Mouse (Mus musculus) lung, postnatal 4 days (tissue): ENCODE measurements around the gene Retnlb.
"Not testable (repeated sequence)": the region's sequence is repeated elsewhere in the genome, so short reads cannot be mapped to it uniquely, and the experiment has no call there.

ENCODE experiments used
- DNase-seq, 2 experiments: peaks; one replicate each; pipeline ENCODE4 v3.0.0; 2021

Gene Retnlb

DNA sequence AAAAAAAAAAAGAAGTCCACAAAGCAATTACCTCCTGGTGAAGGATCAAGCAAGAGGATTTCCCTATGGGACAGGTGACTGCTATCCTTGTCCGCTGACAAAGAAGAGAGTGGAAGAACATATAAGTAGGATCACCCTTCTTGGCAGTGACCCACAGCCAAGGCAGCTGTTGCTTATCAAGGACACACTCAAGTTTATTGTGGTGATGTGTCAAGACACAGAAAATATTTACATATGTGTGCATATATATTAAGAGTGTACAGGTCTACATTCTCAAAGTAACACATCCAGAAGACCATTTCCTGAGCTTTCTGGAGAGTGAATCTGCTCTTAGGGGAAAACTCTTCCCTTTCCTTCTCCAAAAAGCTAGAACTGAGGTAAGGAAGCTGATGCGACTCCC, at the start of gene Retnlb:
Retnlb (plus strand) TSS at position 162 of the 400 bp plus-strand sequence.
- no peak for DNase-seq

- DNase-seq: no peak
Observed at GRCm38 (mm10) chr16:48769183-48769582, 47.5 kb upstream of the Retnlb start.

- no peak for DNase-seq
Observed at GRCm38 (mm10) chr16:48771971-48772445, 44.6 kb upstream of the Retnlb start, which contains the start of gene Trat1. Trat1 (minus strand) TSS chr16:48772021.

DNA sequence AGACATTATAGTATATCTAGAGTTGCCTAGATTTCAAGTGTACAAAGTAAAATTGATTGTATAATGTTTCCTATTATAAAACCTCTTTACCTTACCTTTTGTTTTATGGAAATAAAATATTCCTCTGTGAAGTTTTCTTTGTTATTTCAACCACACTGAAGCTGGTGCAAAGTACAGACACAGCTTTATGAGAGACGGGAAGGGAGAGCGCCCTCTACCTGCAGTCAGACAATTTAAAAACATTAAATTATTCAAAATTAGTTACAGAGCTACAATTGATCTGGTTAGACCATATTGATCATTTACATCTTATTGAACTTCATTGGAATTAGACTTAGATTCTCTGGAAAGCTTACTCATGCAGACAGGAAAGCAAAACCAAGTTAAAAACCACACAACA, 39.4 kb upstream of the Retnlb start:
- no peak for DNase-seq

- DNase-seq: no peak
Observed at GRCm38 (mm10) chr16:48786258-48786657, 30.4 kb upstream of the Retnlb start.

DNA sequence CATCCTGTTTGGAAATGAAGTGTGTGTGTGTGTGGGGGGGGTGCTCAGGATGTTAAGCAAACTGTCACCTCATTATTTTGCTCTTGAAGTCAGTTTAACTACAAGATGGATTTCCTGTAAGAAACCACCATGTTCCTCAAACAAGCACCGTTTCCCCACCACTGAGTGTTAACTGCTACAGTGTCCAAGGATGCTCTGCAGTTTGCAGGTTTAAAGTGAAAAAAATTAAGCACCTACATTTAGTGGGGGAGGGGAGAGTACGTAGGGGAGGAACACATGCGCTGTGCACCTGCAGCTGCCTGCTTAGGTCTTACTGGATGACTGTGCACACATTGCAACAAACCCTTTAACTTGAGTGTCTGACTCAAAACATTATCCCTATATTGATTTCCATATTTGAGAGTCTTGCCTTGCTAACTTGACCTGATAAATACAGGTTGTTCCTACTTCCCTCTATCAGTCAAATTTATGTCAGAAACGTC, 27.9 kb upstream of the Retnlb start:
- DNase-seq: peak; percentile 17 to 28

- DNase-seq: no peak
Observed at GRCm38 (mm10) chr16:48798285-48798684, 18.4 kb upstream of the Retnlb start.

DNA sequence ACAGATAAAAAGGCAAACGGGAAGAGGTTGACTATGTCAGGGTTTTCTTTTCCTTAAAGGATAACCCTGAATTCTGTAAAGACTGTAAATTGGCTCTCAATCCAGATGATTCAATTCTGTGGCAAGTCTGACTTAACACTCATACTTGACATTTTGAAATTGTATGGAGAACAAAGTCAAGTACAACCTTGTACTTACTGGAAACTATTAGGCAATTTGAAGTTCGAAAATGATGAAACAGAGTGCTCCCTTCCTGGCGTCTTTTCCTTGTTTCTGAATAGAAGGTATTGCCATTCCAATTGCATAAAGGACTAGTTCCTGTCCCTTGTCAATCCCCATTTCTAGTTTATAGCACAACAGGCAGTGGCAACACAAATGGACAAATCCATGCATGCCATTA, 17.2 kb upstream of the Retnlb start:
- DNase-seq: no peak

DNA sequence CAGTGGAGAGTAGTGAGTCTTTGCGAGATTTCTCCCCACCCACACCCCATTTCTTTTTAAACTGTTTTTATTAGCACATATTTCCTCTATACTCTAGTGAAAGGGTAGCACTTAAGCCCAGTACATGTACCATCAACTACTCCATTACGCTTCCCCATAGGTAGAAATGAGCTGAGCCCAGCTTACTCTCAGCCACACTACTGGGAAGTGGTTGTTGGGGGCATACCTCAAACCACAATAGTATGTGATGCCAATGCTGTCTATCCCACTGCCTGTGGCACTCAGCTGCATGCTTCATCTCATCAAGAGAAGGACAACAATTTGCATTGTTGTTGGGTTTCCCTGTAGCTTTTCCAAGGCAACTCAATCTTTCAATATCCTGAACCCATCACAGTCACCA, 15.8 kb upstream of the Retnlb start:
- no peak for DNase-seq

DNA sequence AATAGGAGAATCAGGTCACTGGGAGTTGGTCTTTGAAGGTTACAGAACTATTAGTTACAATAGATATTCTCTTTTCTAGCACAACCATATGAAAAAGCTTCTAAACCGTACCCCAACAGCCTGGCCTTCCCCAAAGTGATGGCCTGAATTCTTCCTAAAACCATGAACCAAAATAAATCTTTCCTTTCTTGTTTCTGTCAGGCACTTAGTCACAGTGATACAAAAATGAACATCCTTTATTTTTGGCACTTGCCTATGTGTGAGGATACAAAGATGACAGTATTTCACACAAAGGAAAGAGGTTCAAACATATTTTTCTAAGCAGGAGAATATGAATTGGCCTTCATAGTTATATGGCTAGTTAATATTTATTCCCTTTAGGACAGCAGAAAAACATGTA, 11.2 kb upstream of the Retnlb start:
- DNase-seq: no peak

GRCm38 (mm10) chr16:48806521-48806920, 10.1 kb upstream of the Retnlb start:
- DNase-seq: no peak

GRCm38 (mm10) chr16:48809374-48809773, 7.3 kb upstream of the Retnlb start:
- no peak for DNase-seq

- no peak for DNase-seq
Observed at GRCm38 (mm10) chr16:48811881-48812436, 4.7 kb upstream of the Retnlb start.

DNA sequence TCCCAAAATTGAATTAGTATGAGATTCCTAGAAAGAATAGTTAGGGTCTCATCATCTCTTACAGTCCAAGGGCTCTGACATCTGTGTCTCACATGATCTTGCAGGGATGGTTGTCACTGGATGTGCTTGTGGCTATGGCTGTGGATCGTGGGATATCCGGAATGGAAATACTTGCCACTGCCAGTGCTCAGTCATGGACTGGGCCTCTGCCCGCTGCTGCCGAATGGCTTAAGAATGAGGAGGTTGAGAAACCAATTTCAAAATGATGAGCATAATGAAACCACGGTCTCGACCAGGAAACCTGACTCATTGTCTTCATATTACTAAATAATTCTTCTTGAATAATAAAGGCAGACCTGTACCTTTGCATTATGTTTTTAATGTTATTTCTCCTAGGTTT, 1.9 kb downstream of the Retnlb start:
- no peak for DNase-seq

DNA sequence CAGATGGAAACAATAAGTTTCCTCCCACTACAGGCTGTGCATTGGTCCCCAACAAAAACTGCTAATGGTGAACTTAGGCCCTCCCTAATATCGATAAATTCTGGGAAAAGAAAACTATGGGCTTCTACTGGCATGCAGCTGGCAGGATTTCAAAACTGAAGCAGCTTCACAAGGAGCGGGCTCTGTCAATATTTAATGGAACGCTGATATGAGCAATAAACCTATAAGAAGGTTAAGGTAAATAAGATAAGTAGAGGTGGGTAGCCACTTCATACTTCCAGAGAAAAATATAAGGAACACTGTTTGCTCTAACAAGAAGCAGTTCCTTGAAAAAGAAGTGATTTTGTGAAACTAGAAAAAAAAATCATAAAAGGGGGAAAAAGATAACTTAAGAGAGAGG, 9.8 kb downstream of the Retnlb start:
- DNase-seq: peak in 1 of 2 experiments; percentile 19

DNA sequence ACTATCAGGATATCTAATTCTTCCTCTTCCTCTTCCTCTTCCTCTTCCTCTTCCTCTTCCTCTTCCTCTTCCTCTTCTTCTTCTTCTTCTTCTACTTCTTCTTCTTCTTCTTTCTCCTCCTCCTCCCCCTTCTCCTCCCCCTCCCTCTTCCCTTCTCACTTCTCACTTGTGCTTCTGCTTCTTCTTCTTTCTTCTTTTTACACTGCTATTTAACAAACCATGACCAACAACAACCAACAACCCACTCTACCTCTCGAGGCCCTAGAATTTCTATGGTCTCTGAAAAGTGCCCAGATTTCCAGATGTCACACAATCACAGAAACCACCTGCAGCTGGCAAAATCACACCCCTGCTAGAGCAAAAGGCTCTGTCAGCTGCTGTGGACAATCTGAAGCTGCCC, 11.0 kb downstream of the Retnlb start:
- DNase-seq: no peak

DNA sequence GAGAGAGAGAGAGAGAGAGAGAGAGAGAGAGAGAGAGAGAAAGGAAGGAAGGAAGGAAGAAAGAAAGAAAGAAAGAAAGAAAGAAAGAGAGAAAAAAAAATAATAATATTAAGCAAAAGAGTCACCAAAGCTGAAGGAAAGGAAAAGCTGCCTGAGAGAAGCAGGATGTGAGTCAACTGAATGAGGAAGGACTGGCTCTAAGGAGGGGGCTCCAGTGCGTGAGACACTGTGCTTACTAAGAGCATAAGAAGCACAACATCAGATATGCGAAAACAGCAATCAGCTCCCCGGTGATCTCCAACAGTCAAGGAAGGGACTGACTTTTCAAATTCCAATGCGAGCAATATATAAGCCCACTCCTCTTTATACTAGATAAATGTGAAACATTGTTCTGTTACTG, 12.4 kb downstream of the Retnlb start:
- DNase-seq: no peak

GRCm38 (mm10) chr16:48832055-48832454, 15.4 kb downstream of the Retnlb start:
- no peak for DNase-seq

- DNase-seq: not testable (repeated sequence)
Observed at GRCm38 (mm10) chr16:48833626-48834025, 17.0 kb downstream of the Retnlb start.

- no peak for DNase-seq
Observed at GRCm38 (mm10) chr16:48842266-48842665, 25.6 kb downstream of the Retnlb start, which contains the start of gene Retnla. Retnla (plus strand) TSS chr16:48842551.

- DNase-seq: no peak
Observed at GRCm38 (mm10) chr16:48843671-48844386, 27.2 kb downstream of the Retnlb start.

DNA sequence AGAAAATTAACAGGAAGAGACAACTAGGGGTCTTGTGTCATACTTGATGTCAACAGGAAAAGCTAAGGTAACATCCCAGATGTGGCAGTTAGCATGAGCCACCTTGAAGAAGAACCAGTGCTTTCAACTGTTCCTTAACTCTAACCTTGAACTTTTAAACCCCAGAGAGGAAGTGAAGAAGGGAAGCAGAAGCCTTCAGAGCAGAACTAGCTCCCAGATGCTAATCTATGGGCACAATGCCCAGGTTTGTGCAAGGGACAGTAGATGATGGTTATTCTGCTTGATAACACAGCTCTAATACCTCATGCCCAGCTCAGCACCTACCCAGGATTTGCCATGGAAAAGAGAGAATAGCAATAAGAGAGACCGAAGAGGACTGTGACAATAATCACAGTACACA, 48.3 kb downstream of the Retnlb start:
- peak in 1 of 2 experiments; percentile 18 for DNase-seq

- DNase-seq: no peak
Observed at GRCm38 (mm10) chr16:48867690-48868089, 51.0 kb downstream of the Retnlb start.
